Mouse (Mus musculus): Measurements from ENCODE around the gene Dpy30. TPM values are rescaled to one million over a fixed set of nuclear protein-coding genes. Genes with fewer than 3 reads are reported as not detected.
A peak's percentile ranks its signal among the peaks of the same experiment; 100 is the strongest.
"Not testable (repeated sequence)": the region's sequence is repeated elsewhere in the genome, so short reads cannot be mapped to it uniquely, and the experiment has no call there.

The Dpy30 gene
- polyA plus RNA-seq (2012; ENCODE audit: insufficient read depth, insufficient read length, missing spikeins) = 86.6 and 132 TPM in 2 replicates

DNA sequence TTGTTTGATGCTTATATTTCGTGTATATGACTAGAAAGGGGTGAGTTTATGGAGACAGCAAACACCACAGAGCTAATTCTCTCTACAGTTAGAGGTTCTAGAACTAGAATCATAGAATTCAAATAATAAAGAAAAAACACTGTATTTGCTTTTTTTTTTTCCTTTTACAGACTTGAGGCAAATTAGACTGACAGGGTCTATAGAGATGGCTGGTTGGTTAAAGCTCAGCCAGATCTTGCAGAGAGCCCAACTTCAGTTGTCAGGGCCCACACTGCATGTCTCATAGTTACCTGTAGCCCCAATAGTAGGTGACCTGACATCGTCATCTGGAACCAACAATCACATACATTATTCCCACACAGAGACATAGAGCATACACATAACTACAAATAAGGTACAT lies at the start of gene Dpy30:
Gene Dpy30 (minus strand): TSS at position 101 of the 400 bp plus-strand sequence.
- H3K4me3 ChIP-seq (ENCODE audit: insufficient read depth, low read depth, low read length) = no peak within 1 kb of the TSS
- H3K4me1 ChIP-seq (ENCODE audit: control insufficient read depth, insufficient read depth, insufficient read length, low read length) = no peaks in the 10 kb centered on the region
- H3K27ac ChIP-seq (replicated peaks; ENCODE audit: low read depth, low read length) = no peak within 1 kb of the TSS

DNA sequence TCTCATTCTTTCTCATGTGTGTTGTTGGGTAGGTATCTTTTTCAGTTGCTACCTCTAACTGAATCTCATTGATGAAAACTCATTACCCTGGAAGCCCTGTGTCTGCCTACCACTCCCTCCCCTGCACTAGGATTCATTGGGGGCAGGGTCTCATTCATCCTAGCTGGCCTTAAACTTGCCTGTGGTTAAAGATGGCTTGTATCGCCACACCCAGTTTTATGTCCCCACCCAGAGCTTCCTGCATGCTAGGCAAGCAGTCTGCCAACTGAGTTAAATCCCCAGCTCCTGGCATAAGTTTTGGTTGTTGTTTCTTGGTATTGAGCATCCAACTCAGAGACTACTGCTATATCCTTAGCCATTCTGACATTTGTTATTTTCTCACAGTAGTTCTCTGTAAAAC lies 39.8 kb upstream of the Dpy30 start:
- Histone ChIP-seq H3K27ac (replicated peaks; ENCODE audit: low read depth, low read length) (no peak overlapping the region), H3K4me3 (ENCODE audit: insufficient read depth, low read depth, low read length) (no peak overlapping the region), H3K4me1 (ENCODE audit: control insufficient read depth, insufficient read depth, insufficient read length, low read length) (no peaks in the 10 kb centered on the region)

DNA sequence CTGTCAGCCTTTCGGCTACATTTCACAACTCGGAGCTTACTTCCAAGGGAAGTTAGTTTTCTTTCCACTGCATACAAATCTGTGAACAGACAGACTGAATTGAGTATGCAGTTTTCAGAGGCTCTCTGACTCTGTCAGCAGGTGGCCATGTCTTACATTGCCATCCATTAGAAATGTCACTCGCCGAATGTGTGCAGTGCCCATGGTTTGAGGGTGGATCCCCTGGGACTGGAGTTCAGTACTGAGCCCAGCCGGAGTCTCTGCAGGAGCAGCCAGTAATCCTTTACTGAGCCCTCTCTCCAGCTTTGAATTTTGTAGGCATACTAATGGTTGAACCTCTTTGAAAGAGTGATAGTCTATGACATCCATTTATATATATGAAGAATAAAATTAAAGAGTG lies 17.4 kb upstream of the Dpy30 start:
- H3K4me1 ChIP-seq (ENCODE audit: control insufficient read depth, insufficient read depth, insufficient read length, low read length) = peaks cover 12% of the 10 kb centered on the region
- no peak overlapping the region; the same call in 1 of the 2 replicates for H3K4me3 ChIP-seq (ENCODE audit: insufficient read depth, low read depth, low read length)
- no peak overlapping the region for H3K27ac ChIP-seq (replicated peaks; ENCODE audit: low read depth, low read length)

DNA sequence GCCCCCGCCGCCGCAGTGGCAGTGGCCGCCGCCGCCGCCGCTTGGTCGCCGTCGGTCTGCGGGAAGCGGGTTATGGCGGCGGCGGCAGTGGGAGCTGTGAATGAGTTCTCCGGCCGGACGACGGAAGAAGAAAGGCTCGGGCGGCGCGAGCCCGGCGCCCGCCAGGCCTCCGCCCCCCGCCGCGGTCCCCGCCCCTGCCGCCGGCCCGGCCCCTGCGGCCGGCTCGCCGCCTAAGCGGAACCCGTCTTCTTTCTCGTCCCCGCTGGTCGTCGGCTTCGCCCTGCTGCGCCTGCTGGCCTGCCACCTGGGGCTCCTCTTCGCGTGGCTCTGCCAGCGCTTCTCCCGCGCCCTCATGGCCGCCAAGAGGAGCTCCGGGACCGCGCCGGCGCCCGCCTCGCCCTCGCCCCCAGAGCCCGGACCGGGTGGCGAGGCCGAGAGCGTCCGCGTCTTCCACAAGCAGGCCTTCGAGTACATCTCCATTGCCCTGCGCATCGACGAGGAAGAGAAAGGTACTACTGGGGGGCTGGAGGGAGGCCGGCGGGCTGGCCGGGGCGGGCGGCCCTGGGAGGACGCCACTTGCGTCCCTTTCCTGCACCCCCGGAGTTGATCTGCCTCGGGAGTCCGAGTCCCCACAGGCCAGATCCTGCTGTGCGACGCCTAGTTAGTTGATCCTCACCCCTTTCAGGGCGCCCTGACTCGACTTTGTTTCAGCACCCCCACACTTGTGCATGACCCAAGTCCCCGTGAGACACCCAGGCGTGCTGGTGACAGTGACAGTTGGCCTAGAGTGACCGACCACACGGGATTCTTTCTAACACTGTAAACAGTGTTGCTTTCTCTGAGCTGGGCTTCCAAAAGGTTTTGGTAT lies 15.4 kb upstream of the Dpy30 start, which contains the start of gene Spast:
Gene Spast (plus strand): TSS at position 51 of the 868 bp plus-strand sequence.
- peaks cover 12% of the 10 kb centered on the region for H3K4me1 ChIP-seq (ENCODE audit: control insufficient read depth, insufficient read depth, insufficient read length, low read length)
- H3K27ac ChIP-seq (replicated peaks; ENCODE audit: low read depth, low read length) = peak within 1 kb of the TSS; percentile 86
- H3K4me3 ChIP-seq (ENCODE audit: insufficient read depth, low read depth, low read length) = peak within 1 kb of the TSS; percentile 99

DNA sequence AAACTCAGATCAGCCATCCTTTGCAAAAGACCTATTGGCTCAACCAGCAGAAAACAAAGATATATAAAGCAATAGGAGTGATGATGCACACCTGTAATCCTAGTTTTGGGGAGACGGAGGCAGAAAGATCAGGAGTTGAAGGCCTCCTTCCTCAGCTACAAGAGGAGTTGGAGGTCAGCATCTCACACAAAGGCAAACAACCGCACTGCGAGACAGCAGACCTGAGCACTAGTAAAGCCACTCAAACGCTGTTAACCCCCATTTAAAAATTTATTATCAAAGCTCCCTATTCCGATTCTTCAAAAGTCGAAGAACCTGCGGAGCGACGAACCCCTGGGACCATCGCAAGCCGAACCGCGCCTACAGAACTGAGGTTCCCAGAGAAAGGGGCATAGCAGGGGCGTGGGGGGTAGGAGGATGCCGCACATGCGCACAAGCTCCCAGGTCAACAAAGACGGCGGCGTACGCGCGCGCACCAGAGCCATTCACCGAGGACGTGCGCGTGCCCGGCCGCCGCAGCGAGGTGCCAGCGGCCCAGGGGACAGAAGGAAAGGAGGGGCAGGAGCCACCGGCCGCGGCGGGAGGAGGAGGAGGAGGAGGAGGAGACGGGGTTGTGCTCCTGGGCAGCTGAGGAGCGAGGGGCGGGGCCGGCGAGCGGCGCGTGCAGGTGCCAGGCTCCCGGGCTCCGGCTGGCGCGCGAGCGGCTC lies 14.6 kb upstream of the Dpy30 start:
- Histone ChIP-seq H3K4me3 (ENCODE audit: insufficient read depth, low read depth, low read length) (peak overlapping the region; percentile 99), H3K27ac (replicated peaks; ENCODE audit: low read depth, low read length) (peak overlapping the region; percentile 26), H3K4me1 (ENCODE audit: control insufficient read depth, insufficient read depth, insufficient read length, low read length) (peaks cover 12% of the 10 kb centered on the region)

DNA sequence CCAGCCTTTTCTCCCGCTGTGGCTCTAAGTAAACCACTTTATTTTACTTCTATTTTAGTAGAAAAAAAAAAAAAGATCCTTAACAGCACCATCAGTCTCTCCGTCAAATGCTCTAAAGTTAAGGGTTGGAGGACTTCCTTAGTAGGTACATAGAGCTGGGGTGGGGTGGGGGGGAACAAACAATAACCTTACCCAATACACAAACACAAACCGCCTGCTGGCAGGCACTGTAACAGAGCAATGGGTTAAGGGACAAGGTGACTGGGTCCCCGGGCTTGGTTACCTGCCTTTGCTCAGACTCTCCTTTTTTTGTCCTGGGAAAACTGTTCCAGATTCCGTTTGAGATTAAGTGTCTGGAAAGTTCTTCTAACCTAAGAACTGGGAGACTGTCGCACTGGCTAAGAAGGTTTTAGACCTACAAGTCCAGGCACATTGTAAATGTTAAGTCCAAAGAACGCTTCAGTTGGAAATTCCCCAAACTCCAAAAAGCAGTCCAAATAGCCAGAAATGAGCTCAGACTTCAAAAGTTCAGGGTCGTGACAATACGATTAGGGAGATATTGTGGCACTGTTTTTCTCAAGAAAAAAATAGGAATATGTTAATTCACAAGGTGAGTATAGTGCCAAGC lies 7.4 kb upstream of the Dpy30 start:
- Histone ChIP-seq H3K4me3 (ENCODE audit: insufficient read depth, low read depth, low read length) (no peak overlapping the region), H3K4me1 (ENCODE audit: control insufficient read depth, insufficient read depth, insufficient read length, low read length) (no peaks in the 10 kb centered on the region), H3K27ac (replicated peaks; ENCODE audit: low read depth, low read length) (no peak overlapping the region)

DNA sequence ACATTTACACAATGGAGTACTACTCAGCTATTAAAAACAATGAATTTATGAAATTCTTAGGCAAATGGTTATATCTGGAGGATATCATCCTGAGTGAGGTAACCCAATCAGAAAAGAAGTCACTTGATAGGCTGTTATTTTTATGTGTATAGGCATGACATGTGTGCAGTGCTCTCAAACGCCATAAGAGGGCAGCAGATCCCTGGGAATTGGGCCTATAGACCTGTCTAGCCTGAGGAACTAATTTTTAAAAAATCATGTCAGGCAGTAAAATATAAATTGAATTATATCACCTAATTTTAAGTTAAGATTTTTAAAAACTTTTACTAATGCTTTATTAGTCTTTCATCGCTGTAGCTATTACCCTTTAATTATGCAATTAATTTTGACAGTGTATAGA lies 4.4 kb upstream of the Dpy30 start:
- H3K4me1 ChIP-seq (ENCODE audit: control insufficient read depth, insufficient read depth, insufficient read length, low read length); H3K27ac ChIP-seq (replicated peaks; ENCODE audit: low read depth, low read length); H3K4me3 ChIP-seq (ENCODE audit: insufficient read depth, low read depth, low read length): not testable (repeated sequence)

DNA sequence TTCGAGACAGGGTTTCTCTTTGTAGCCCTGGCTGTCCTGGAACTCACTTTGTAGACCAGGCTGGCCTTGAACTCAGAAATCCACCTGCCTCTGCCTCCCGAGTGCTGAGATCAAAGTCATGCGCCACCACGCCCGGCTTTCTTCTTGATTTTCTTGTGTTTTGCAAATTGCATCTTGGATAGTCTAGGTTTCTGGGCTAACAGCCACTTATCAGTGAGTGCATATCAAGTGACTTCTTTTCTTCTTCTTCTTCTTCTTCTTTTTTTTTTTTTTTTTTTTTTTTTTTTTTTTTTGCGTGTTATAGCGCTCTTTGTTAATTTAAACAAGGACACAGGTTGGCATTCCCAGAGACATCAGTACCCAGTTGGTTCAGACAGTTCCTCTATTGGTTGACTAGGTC lies 3.5 kb upstream of the Dpy30 start:
- not testable (repeated sequence) for H3K4me1 ChIP-seq (ENCODE audit: control insufficient read depth, insufficient read depth, insufficient read length, low read length); H3K4me3 ChIP-seq (ENCODE audit: insufficient read depth, low read depth, low read length); H3K27ac ChIP-seq (replicated peaks; ENCODE audit: low read depth, low read length)

DNA sequence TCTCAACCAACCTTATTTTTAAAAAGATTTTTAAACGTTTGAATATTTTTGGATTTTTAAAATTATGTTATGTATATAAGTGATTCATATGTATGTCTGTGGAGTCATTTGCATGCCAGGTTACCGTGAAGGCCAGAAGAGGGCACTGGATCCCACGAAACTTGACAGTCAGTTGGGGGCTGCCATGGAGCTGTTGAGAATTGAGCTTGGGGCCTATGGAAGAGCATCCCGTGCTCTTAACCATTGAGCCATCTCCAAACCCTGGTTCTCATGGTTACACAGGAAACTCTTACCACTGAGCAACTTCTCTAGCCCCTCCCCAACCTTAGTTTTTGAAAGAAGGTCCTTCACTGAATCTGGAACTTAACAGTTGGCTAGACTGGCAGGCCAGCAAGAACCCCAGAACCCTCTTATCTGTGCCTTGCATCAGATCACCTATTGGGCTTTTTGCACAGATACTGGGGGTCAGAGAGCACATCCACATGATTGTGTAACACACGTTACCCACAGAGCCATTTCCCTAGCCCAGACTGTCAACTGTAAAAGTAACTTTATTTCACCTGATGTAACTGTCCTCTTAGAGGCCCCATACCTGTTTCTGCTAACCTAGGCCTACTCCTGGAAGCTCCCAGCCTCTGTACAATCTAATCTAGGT lies 1.2 kb downstream of the Dpy30 start:
- H3K4me3 ChIP-seq (ENCODE audit: insufficient read depth, low read depth, low read length) = no peak overlapping the region
- no peaks in the 10 kb centered on the region for H3K4me1 ChIP-seq (ENCODE audit: control insufficient read depth, insufficient read depth, insufficient read length, low read length)
- no peak overlapping the region for H3K27ac ChIP-seq (replicated peaks; ENCODE audit: low read depth, low read length)

DNA sequence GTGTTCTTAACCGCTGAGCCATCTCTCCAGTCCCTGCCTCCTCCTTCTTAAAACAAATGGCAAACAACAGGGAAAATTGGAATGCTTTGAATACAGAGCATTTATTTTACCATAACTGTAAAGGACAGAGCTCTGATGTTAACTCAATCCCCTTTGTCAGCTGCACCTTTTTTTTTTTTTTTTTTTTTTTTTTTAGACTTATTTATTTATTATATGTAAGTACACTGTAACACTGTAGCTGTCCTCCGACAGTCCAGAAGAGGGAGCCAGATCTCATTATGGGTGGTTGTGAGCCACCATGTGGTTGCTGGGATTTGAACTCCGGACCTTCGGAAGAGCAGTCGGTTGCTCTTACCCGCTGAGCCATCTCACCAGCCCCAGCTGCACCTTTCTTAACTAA lies 5.0 kb downstream of the Dpy30 start:
- no peak overlapping the region for H3K27ac ChIP-seq (replicated peaks; ENCODE audit: low read depth, low read length)
- no peaks in the 10 kb centered on the region for H3K4me1 ChIP-seq (ENCODE audit: control insufficient read depth, insufficient read depth, insufficient read length, low read length)
- no peak overlapping the region for H3K4me3 ChIP-seq (ENCODE audit: insufficient read depth, low read depth, low read length)

DNA sequence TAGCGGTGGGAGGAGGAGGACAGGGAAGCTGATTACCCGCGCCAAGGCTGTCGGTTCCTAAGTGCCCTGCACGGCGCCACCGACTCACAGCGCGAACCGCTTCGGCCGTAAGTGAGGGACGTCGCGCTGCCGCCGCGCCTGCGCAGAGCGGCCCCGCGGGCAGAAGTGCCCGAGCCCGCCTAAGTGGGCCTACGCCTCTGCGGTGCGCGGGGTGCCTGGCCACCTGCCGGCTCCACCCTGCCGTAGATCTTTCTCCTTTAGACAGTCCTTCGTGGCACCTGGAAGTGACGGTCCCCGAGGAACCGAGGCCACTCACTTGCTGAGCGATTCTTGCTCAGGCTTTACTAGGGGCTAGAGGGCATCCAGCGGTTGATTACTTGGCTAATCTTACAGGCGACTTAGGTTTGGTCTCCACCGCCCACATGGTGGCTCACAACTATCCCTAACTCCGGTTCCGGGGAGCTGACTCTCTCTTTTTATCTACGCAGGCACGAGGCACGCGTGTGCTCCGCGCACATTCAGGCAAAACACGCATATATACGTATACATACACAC lies 7.4 kb downstream of the Dpy30 start:
- no peaks in the 10 kb centered on the region for H3K4me1 ChIP-seq (ENCODE audit: control insufficient read depth, insufficient read depth, insufficient read length, low read length)
- H3K4me3 ChIP-seq (ENCODE audit: insufficient read depth, low read depth, low read length) = peak overlapping the region; percentile 78
- peak overlapping the region; percentile 97 for H3K27ac ChIP-seq (replicated peaks; ENCODE audit: low read depth, low read length)

DNA sequence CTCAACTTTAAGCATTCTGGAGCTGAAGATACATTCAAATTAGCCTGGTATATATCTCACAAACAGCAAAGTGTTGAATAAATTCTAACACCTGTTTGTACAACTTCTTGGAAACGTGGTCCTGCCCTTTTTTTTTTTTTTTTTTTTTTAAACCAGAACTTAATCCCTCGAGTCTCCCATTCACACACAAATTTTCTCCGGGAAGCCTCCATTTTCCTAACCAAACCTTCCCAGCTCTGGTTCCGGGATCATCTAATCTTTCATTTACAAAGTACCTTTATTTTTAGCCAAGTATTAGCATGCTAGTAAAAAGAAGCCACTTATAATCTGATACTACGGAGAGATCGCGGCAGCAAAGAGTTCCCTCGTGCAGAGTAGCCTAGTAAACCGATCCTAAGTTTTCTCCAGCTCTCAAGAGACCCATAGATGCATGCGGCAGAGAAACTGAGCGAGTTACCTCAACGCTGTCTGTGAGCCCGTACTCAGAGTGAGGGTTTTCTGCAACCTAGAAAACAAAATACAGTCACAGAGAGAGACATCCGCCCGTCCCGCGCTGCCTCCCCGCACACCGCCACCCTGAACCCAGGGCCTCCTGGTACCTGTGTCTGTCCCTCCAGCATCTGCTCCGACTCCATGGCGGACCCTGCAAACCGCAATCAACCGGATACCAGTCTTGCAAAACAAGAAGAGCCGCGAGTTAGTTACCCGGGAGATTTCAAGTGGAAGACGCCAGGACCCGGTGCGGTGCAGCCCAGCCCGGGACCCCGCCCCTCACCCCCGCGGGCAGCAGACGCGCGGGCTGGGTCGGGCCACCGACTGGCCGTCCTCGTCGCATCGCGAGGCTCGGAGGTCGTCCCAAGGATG lies 8.1 kb downstream of the Dpy30 start:
- no peaks in the 10 kb centered on the region for H3K4me1 ChIP-seq (ENCODE audit: control insufficient read depth, insufficient read depth, insufficient read length, low read length)
- H3K4me3 ChIP-seq (ENCODE audit: insufficient read depth, low read depth, low read length) = peak overlapping the region; percentile 78
- H3K27ac ChIP-seq (replicated peaks; ENCODE audit: low read depth, low read length) = peak overlapping the region; percentile 17; the same call in 1 of the 2 replicates

DNA sequence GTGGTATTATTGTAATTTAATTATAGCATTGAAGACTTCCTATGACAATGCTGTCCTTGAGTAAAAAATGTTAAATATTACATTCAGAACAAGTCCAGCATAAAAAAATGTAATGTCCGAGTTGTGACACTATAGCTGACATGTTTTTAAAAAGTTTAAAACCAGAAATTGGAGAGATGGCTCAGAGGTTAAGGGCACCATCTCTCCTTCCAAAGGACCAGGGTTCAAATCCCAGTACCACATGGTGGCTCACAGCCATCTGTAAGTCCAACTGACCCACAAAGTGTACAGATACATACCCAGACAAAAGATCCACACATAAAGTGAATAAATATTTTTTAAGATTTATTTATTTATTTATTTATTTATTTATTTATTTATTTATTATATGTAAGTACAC lies 17.7 kb downstream of the Dpy30 start:
- Histone ChIP-seq H3K4me1 (ENCODE audit: control insufficient read depth, insufficient read depth, insufficient read length, low read length) (no peaks in the 10 kb centered on the region), H3K4me3 (ENCODE audit: insufficient read depth, low read depth, low read length) (no peak overlapping the region), H3K27ac (replicated peaks; ENCODE audit: low read depth, low read length) (no peak overlapping the region)

DNA sequence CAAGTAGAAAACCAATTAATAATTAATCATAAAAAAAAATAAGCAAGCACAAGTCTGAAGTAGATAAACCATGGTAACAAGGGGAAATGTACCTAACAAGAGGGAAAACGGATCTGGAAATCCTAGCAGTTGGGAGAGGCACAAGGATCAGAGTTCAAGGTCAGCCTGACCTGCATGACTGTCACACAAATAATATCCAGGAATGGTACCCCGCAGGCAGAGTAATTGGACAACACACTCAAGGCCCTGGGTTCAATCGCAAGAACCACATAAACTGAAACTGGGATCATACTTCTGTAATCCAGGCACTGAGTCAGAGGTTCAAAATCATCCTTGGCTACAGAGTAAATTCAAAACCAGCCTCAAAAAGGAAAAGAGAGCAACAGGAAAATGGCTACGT lies 18.1 kb downstream of the Dpy30 start:
- Histone ChIP-seq H3K4me3 (ENCODE audit: insufficient read depth, low read depth, low read length) (no peak overlapping the region), H3K4me1 (ENCODE audit: control insufficient read depth, insufficient read depth, insufficient read length, low read length) (no peaks in the 10 kb centered on the region), H3K27ac (replicated peaks; ENCODE audit: low read depth, low read length) (no peak overlapping the region)
